Mouse (Mus musculus): ENCODE measurements around the gene Rgmb. TPM values are rescaled to one million over a fixed set of nuclear protein-coding genes. Genes with fewer than 3 reads are reported as not detected.

Rgmb gene
- polyA plus RNA-seq (2015; fragmentation: Nextera tagmentation; extraction: Ambion mirVana): 30.5 and 32.5 TPM in 2 replicates

DNA sequence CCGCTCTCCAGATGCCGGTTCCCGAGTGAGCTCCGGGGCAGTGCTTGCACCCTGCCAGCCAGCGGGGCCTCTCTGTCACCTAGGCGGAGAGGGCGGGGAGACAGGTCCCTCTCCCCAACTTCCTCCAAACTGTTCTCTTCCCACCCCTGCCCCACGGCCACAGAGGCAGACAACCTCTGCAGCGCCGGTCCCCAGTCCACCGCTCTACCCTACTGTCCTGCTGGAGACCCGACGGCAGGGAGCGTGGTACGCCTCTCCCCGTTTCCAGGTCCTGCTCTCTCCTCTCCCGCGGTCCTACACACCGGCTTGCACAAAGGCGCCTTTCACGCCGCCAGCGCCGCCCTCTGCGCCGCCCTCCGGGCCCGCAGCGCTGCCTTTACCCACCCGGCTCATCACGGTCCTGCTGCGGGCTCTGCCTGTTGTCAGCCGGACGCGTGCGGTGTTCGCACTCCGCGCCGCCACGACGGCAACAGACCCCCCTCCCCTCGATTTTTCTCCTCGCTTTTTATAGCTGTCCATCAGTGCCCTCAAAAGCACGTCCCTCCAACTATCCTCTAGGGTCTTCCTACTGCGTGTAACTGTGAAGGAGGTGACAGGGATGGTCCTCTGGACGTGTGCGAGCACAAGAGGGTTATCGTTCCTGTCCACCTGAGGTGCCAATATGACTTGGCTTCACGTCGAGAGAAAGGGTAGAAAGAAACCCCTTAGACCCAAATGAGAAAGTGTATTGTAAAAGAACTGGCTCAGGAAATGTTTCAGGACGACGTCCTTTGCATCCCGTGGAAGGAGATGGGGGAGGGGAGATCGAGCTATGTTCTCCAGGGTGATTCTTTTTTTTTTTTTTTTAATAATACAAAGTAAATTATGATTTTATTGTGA is at the start of gene Rgmb:
TSS of gene Rgmb (minus strand) at position 274 of the 879 bp plus-strand sequence.
- Histone ChIP-seq H3K27ac (peak within 1 kb of the TSS; percentile 95), H3K4me1 (replicated peaks) (peaks cover 10% of the 10 kb centered on the region; the same call in 1 of the 2 replicates), H3K9me3 (no peaks in the 10 kb centered on the region), H3K4me2 (replicated peaks) (peak within 1 kb of the TSS; percentile 94), H3K36me3 (no peaks in the 10 kb centered on the region), H3K9ac (peak within 1 kb of the TSS; percentile 68), H3K27me3 (replicated peaks) (no peaks in the 10 kb centered on the region), H3K4me3 (replicated peaks) (peak within 1 kb of the TSS; percentile 65)
- ATAC-seq: peak; percentile 34
- WGBS: under 1% methylated on average over 55 of the region's 55 CpGs

DNA sequence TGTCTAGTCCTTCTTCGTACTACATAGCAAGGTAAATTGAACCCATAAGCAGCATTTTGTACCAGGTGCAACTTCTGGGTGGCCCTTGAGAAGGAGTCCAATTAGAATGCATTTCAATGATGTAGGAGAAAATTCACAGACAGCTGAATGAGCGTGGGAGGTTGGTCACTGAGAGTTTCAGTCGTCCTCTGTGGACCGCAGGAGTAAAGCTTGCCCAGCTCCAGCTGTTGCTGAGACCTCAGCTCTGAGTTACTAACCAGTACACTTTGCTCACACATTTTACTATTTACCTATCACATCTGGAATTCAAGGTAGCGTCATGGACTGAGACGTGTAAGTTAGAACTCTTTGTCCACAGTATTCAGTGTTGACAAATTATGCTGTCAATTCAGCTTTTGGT is 43.9 kb upstream of the Rgmb start:
- WGBS: 76% methylated on average over 6 of the region's 6 CpGs

DNA sequence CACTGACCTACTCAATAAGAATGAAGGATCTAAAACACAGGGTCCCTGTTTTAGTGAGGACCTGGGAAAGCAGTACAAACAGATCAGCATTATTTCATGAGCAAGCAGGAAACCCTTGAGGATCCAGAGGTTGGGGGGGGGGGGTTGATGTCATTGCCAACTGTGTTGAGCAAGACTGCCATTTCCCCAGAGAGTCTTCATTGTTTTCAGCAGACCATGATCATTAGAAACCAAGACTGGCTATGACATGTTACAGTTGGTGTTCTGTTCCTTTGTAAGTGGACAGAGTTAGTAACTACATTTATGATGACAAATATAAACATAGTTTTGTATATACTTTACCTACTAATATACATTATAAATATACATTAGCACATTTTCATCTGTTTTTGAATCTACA is 41.3 kb upstream of the Rgmb start:
- Histone ChIP-seq H3K4me2 (replicated peaks) (no peak overlapping the region), H3K4me3 (replicated peaks) (no peak overlapping the region), H3K36me3 (no peaks in the 10 kb centered on the region), H3K9me3 (no peaks in the 10 kb centered on the region), H3K27ac (no peak overlapping the region), H3K9ac (no peak overlapping the region), H3K27me3 (replicated peaks) (no peaks in the 10 kb centered on the region), H3K4me1 (replicated peaks) (no peaks in the 10 kb centered on the region)
- no peak for ATAC-seq

More for the DNA sequence above, 43.9 kb upstream of the Rgmb start:
- ATAC-seq: no peak
- H3K4me2 ChIP-seq (replicated peaks): no peak overlapping the region
- no peak overlapping the region for H3K27ac ChIP-seq
- no peaks in the 10 kb centered on the region for H3K4me1 ChIP-seq (replicated peaks)
- H3K9ac ChIP-seq: no peak overlapping the region
- H3K4me3 ChIP-seq (replicated peaks): no peak overlapping the region
- no peaks in the 10 kb centered on the region for H3K9me3 ChIP-seq
- no peaks in the 10 kb centered on the region for H3K27me3 ChIP-seq (replicated peaks)
- H3K36me3 ChIP-seq: no peaks in the 10 kb centered on the region

DNA sequence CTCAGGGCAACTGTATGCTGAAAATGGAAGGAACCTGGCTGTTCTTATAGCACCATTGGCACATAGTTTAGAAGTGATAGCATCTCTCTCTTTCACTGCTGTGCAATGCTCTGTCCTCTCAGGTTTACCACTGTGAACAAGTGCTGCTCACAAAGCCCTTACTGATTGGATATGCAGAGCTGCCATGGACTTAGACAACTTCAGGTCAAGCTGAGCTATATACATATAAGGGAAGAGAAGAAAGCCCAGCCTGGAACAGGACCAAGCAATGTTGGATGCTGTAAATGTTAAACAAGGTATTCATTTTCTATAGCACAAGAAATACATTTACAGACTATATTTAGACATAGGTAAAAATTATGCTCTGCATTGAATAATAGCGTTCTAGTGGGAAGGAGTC is 34.4 kb upstream of the Rgmb start:
- 89% methylated on average over 1 of the region's 1 CpGs for WGBS
- H3K27me3 ChIP-seq (replicated peaks): no peaks in the 10 kb centered on the region
- no peak overlapping the region for H3K4me2 ChIP-seq (replicated peaks)
- H3K36me3 ChIP-seq: no peaks in the 10 kb centered on the region
- ATAC-seq: peak; percentile 49; the same call in 1 of the 2 replicates
- H3K4me3 ChIP-seq (replicated peaks): no peak overlapping the region
- no peaks in the 10 kb centered on the region for H3K9me3 ChIP-seq
- H3K4me1 ChIP-seq (replicated peaks): no peaks in the 10 kb centered on the region
- H3K9ac ChIP-seq: no peak overlapping the region
- no peak overlapping the region for H3K27ac ChIP-seq

DNA sequence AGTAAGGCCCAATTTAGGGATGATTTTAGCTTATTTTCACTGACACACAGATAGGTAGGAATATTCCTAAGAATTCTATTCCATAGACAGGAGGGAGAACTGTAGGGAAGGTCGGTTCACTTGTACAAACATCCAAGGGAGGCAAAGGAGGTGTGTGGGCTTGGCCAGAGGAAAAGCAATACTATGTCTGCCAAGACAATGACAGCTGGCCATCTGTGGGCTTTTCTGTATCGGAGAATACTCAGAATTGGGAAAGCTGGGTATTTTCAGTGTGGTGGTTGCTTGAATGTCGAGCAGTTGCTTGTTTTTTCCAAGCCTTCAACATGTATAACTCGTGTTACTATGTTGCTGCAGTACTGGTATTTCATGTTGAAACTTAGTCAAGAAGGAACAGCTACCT is 31.5 kb upstream of the Rgmb start:
- Histone ChIP-seq H3K4me1 (replicated peaks) (no peaks in the 10 kb centered on the region), H3K36me3 (no peaks in the 10 kb centered on the region), H3K9me3 (no peaks in the 10 kb centered on the region), H3K9ac (no peak overlapping the region), H3K27me3 (replicated peaks) (no peaks in the 10 kb centered on the region), H3K4me2 (replicated peaks) (no peak overlapping the region), H3K4me3 (replicated peaks) (no peak overlapping the region), H3K27ac (no peak overlapping the region)
- WGBS: 70% methylated on average over 4 of the region's 4 CpGs
- ATAC-seq: no peak

DNA sequence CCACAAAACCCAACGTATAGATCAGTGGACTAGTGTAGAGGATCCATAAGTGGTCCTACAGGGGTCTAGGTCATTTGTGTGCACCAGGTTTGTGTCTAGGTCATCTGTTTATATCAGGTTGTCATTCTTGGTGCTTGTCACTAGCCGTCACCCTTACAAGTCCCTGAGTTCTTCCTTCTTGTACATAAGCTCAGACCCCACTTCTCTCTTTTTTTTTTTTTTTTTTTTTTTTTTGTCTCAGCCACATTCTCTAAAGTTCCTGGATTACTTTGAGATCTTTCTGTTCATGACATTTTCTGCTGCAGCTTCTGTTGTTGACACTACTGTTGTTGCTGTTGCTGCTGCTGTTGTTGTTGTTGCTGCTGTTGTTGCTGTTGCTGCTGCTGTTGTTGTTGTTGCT is 22.3 kb upstream of the Rgmb start:
- Histone ChIP-seq H3K27ac (no peak overlapping the region), H3K4me2 (replicated peaks) (no peak overlapping the region), H3K27me3 (replicated peaks) (no peaks in the 10 kb centered on the region), H3K9me3 (no peaks in the 10 kb centered on the region), H3K9ac (no peak overlapping the region), H3K4me1 (replicated peaks) (no peaks in the 10 kb centered on the region), H3K36me3 (no peaks in the 10 kb centered on the region), H3K4me3 (replicated peaks) (no peak overlapping the region)
- no peak for ATAC-seq
- 74% methylated on average over 2 of the region's 2 CpGs for WGBS

DNA sequence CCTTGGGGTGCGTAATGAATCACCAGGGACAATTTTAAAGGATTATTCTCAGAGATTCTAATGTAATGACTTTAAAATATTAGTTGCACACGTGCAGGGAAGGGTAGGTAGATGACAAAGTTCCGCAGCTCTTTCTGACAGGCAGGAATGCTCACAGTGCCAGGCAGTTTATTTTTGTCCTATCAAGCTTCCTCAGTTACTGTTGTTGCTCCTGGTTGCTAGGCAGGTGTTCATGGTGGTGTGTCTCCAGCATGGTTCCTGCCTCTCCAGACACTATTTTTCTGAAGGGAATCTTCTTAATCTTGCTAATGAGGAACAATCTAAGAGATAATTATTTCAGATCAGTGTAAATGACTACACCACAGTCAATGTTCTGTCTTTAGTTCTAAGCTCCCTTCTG is 19.7 kb upstream of the Rgmb start:
- Histone ChIP-seq H3K27me3 (replicated peaks) (no peaks in the 10 kb centered on the region), H3K4me1 (replicated peaks) (no peaks in the 10 kb centered on the region), H3K27ac (no peak overlapping the region), H3K9ac (no peak overlapping the region), H3K36me3 (no peaks in the 10 kb centered on the region), H3K9me3 (no peaks in the 10 kb centered on the region), H3K4me2 (replicated peaks) (no peak overlapping the region), H3K4me3 (replicated peaks) (no peak overlapping the region)
- WGBS: 64% methylated on average over 3 of the region's 3 CpGs
- ATAC-seq: no peak

DNA sequence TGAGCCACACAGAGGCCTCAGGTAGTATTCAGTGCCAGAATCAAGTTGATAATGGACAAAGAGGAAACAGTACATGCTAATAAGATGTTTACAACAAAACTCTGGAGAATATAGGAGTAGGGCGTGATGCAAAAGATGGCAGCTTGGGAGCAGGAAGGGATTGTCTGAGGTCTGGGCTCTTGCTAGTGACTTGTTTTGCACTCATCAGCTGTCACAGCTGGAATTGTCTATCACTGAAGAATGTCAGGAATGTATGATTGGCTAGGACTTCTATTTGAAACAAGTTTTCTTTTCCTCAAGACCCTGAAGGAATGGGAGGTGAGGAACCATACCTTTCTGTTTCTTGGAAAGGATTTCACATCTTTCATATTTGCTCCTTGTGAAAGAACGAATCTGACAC is 10.6 kb upstream of the Rgmb start:
- WGBS: 82% methylated on average over 2 of the region's 2 CpGs
- H3K27ac ChIP-seq: no peak overlapping the region
- no peak overlapping the region for H3K4me2 ChIP-seq (replicated peaks)
- no peak overlapping the region for H3K9ac ChIP-seq
- no peaks in the 10 kb centered on the region for H3K4me1 ChIP-seq (replicated peaks)
- H3K36me3 ChIP-seq: no peaks in the 10 kb centered on the region
- no peak for ATAC-seq
- no peaks in the 10 kb centered on the region for H3K27me3 ChIP-seq (replicated peaks)
- no peak overlapping the region for H3K4me3 ChIP-seq (replicated peaks)
- no peaks in the 10 kb centered on the region for H3K9me3 ChIP-seq

DNA sequence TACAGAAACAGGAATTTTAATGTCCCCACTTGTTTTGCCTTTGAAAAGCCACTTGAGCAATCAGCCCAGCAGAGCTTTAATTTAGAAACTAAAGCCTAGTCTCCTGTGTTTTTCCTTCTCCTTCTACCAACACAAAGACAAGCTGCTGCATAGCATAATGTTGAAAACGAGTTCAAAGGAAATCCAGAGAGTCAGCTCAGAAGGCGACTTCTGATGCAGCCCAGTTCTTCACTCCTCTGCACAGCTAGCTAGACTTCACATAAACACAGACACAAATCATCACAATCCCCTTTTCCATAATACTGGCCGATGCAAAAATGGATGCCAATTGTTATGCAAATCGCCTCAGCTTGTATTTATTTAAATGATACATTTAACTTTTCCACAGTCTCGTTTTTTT is 1.6 kb upstream of the Rgmb start:
- no peak overlapping the region for H3K27ac ChIP-seq
- no peak overlapping the region for H3K9ac ChIP-seq
- H3K4me2 ChIP-seq (replicated peaks): no peak overlapping the region
- no peaks in the 10 kb centered on the region for H3K9me3 ChIP-seq
- ATAC-seq: no peak
- peaks cover 10% of the 10 kb centered on the region; the same call in 1 of the 2 replicates for H3K4me1 ChIP-seq (replicated peaks)
- no peaks in the 10 kb centered on the region for H3K36me3 ChIP-seq
- H3K4me3 ChIP-seq (replicated peaks): no peak overlapping the region
- WGBS: 28% methylated on average over 5 of the region's 5 CpGs
- H3K27me3 ChIP-seq (replicated peaks): no peaks in the 10 kb centered on the region

DNA sequence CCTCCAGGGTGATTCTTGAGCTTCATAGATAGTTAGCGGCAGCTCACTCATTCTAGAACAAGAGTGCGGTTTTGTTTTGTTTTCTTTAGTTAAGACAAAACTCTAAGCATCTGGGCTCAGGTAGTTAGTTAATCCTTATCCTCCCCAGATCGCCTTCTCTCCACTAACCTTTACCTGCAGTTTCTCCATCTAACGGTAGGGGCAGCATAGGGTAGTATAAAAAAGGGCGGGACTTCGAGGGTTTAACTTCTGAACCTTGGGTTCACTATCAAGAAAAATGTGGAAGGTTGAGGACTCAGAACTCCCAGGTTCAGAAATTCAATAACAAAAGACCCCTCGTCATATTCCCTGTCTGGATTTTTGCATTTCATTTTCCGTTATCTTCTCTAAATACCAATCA is 971 bp upstream of the Rgmb start:
- Histone ChIP-seq H3K4me2 (replicated peaks) (no peak overlapping the region), H3K9me3 (no peaks in the 10 kb centered on the region), H3K36me3 (no peaks in the 10 kb centered on the region), H3K27me3 (replicated peaks) (no peaks in the 10 kb centered on the region), H3K4me1 (replicated peaks) (peaks cover 10% of the 10 kb centered on the region; the same call in 1 of the 2 replicates), H3K9ac (no peak overlapping the region), H3K4me3 (replicated peaks) (no peak overlapping the region), H3K27ac (no peak overlapping the region)
- ATAC-seq: no peak
- WGBS: 21% methylated on average over 8 of the region's 8 CpGs

DNA sequence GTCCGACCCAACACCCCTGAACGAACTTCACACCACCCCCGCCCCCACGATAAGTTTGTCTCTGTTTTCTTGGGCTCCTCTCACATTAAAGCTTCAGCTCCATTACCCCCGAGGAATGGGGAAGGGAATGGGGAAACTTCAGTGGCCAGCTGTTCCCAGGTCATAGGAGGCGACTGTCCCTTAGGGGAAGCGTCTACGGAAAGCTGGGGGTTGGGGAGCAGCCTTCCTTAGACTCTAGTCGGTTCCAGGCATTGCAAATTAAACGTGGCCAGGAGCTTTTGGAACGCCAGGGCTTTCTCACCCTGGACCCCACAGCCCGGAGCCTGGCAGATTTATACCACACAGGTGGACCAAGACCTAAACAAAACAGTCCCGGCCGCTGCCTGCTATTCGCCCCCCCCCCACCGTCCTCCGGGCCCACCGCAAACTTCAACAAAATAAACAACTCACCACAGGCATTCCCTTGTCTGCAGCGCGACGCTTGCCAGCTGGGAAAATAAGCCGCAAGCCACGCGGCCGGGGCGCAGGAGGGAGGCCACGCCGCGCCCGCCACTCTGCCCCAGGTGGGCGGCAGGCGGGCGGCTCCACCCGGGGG is 571 bp downstream of the Rgmb start:
- under 1% methylated on average over 32 of the region's 34 CpGs for WGBS
- Histone ChIP-seq H3K27me3 (replicated peaks) (no peaks in the 10 kb centered on the region), H3K4me2 (replicated peaks) (peak overlapping the region; percentile 94), H3K27ac (peak overlapping the region; percentile 95), H3K4me3 (replicated peaks) (peak overlapping the region; percentile 65), H3K9me3 (no peaks in the 10 kb centered on the region), H3K36me3 (no peaks in the 10 kb centered on the region), H3K4me1 (replicated peaks) (peaks cover 10% of the 10 kb centered on the region; the same call in 1 of the 2 replicates), H3K9ac (peak overlapping the region; percentile 68)
- no peak for ATAC-seq

DNA sequence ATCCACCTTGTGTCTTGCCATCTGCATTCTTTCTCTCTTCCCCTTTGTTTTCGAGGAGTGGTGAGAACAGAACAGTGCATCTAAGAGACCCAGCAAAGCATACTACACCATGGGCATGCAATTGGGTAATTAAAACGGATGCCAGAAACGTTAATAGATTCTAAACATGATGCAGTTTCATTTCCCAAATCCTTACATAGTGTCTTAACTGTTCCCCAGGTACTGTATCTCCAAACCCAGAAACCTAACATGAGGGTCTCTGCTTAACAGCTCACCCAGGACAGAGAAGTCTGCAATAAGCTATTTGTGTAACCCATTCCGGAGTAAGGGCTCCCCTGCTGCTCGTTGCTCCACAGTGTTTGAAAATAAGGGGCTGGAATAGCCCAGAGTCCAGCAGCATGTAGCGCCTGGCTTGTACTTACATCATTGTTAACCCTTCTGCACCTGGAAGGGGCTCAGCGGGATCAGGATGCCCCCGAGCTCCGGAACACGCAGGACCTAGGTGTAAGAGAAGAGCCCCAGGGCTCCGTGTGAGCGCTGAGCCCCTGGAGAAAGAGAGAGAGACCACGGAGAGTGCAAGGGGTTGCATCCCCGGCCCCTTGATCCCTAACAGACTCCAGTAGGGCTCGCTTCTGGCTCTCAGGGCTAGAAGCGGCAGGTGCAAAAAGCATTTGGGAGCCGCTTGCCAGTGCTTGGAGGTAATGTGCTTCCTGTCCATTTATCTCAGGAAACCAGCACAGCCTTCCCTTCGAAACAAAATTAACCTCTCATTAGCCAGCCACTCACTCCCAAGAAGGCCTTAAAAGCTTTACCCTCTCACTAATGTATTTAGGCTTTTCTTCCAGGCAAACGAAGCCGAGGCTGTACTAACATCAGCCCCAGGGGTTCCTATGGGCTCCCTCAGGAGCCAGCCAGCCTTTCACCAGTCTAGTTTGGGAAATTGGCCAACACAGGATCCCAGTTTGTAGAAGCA is 1.4 kb downstream of the Rgmb start:
- Histone ChIP-seq H3K27ac (peak overlapping the region; percentile 95), H3K9me3 (no peaks in the 10 kb centered on the region), H3K4me3 (replicated peaks) (peak overlapping the region; percentile 65), H3K36me3 (no peaks in the 10 kb centered on the region), H3K9ac (peak overlapping the region; percentile 68), H3K27me3 (replicated peaks) (no peaks in the 10 kb centered on the region), H3K4me2 (replicated peaks) (peak overlapping the region; percentile 94), H3K4me1 (replicated peaks) (peaks cover 10% of the 10 kb centered on the region; the same call in 1 of the 2 replicates)
- ATAC-seq: no peak
- 3% methylated on average over 20 of the region's 20 CpGs for WGBS

All from intestine, embryonic 15.5 days (tissue).